ENCODE assay signal across 10 mouse cellular contexts in genomic region chrX:36760946-36761635, GRCm38 (mm10). TPM values are rescaled to one million over a fixed set of nuclear protein-coding genes. Genes with fewer than 3 reads are reported as not detected.
A peak's percentile ranks its signal among the peaks of the same experiment; 100 is the strongest.
DNase-seq lines count a peak whose midpoint lies in the region; ATAC-seq lines count a peak whose summit lies in the region.
"Had no signal": no experiment of that assay in that cellular context is flagged by ENCODE, and none has a peak within 500 bp of the region (broad histone marks: within the 10 kb centered on the region; RNA-seq: fewer than 3 reads in every experiment).

No protein-coding gene starts in this region.

- intact Hi-C loops in left cerebral cortex, postnatal 4 days (cut with DNase I): no loop called here

- no peaks in the 10 kb centered on the region for H3K9me3 ChIP-seq in neural tube, embryonic 15.5 days (replicated peaks)
- no peaks in the 10 kb centered on the region for H3K9me3 ChIP-seq in forebrain, embryonic 11.5 days (ENCODE audit: control insufficient read depth, low read length)
- H3K9me3 ChIP-seq in hindbrain, embryonic 16.5 days (ENCODE audit: control insufficient read depth, low read length): no peaks in the 10 kb centered on the region
- H3K9me3 ChIP-seq: embryonic facial prominence, embryonic 15.5 days; megakaryocyte, embryonic 14.5 days had no signal

- DNase-seq in neural tube, embryonic 10.5 days (ENCODE audit: extremely low spot score, low spot score): peak; percentile 36
- DNase-seq in c-Kit-positive CD71-negative TER-119-negative erythroid progenitor cells, embryonic 14.5 days (ENCODE audit: low read depth): peak; percentile 52
- DNase-seq in forebrain, embryonic 11.5 days (ENCODE audit: low spot score): no peak
- DNase-seq in left cerebral cortex, postnatal 4 days: peak; percentile 24
- peak; percentile 49 to 58 for DNase-seq in thymus, postnatal 10 days (ENCODE audit: low spot score in 2 of 2)

- H3K4me2 ChIP-seq in neural tube, embryonic 15.5 days: no peak overlapping the region
- H3K4me2 ChIP-seq in forebrain, embryonic 11.5 days (ENCODE audit: low read depth, low read length, severe bottlenecking): no peak overlapping the region
- no peak overlapping the region for H3K4me2 ChIP-seq in hindbrain, embryonic 16.5 days (ENCODE audit: low read length)
- H3K4me2 ChIP-seq: embryonic facial prominence, embryonic 15.5 days had no signal

- H3K4me3 ChIP-seq in neural tube, embryonic 15.5 days (replicated peaks): no peak overlapping the region
- no peak overlapping the region for H3K4me3 ChIP-seq in forebrain, embryonic 11.5 days (ENCODE audit: low read depth, low read length)
- H3K4me3 ChIP-seq in hindbrain, embryonic 16.5 days (ENCODE audit: low read length): no peak overlapping the region
- H3K4me3 ChIP-seq: embryonic facial prominence, embryonic 15.5 days; megakaryocyte, embryonic 14.5 days had no signal

- no peak for ATAC-seq in neural tube, embryonic 15.5 days (ENCODE audit: low FRiP score)
- ATAC-seq in forebrain, embryonic 11.5 days (replicated peaks; ENCODE audit: low FRiP score): 0 out of 2 replicates have a peak, but pooled peaks have one; percentile 32
- ATAC-seq in hindbrain, embryonic 16.5 days: peak; percentile 41; the same call in 1 of the 2 replicates
- ATAC-seq in monocyte, adult 5-6 weeks (replicated peaks; ENCODE audit: insufficient number of reproducible peaks, low FRiP score, low TSS enrichment, poor library complexity, severe bottlenecking): peak; percentile 68; the same call in 1 of the 2 replicates

- H3K4me1 ChIP-seq in neural tube, embryonic 15.5 days: no peaks in the 10 kb centered on the region
- H3K4me1 ChIP-seq in forebrain, embryonic 11.5 days (replicated peaks; ENCODE audit: control insufficient read depth, insufficient read depth, low read length): peaks cover 4% of the 10 kb centered on the region; the same call in 1 of the 2 replicates
- no peaks in the 10 kb centered on the region for H3K4me1 ChIP-seq in hindbrain, embryonic 16.5 days (ENCODE audit: control insufficient read depth, insufficient read depth, low read depth, low read length)
- H3K4me1 ChIP-seq: embryonic facial prominence, embryonic 15.5 days had no signal

- H3K9ac ChIP-seq in neural tube, embryonic 15.5 days (replicated peaks): no peak overlapping the region
- H3K9ac ChIP-seq in forebrain, embryonic 11.5 days (ENCODE audit: low read length): no peak overlapping the region; the same call in 1 of the 2 replicates
- no peak overlapping the region for H3K9ac ChIP-seq in hindbrain, embryonic 16.5 days (ENCODE audit: low read depth, low read length)
- H3K9ac ChIP-seq: embryonic facial prominence, embryonic 15.5 days had no signal

- no peaks in the 10 kb centered on the region for H3K36me3 ChIP-seq in neural tube, embryonic 15.5 days
- no peaks in the 10 kb centered on the region for H3K36me3 ChIP-seq in forebrain, embryonic 11.5 days (ENCODE audit: control insufficient read depth, insufficient read depth, low read length)
- H3K36me3 ChIP-seq in hindbrain, embryonic 16.5 days (ENCODE audit: control insufficient read depth, insufficient read depth, low read length): no peaks in the 10 kb centered on the region
- H3K36me3 ChIP-seq: embryonic facial prominence, embryonic 15.5 days had no signal

- no peaks in the 10 kb centered on the region for H3K27me3 ChIP-seq in neural tube, embryonic 15.5 days (replicated peaks)
- H3K27me3 ChIP-seq in forebrain, embryonic 11.5 days (ENCODE audit: control insufficient read depth, insufficient read depth, low read length): no peaks in the 10 kb centered on the region
- H3K27me3 ChIP-seq in hindbrain, embryonic 16.5 days (replicated peaks; ENCODE audit: control insufficient read depth, insufficient read depth, low read length): no peaks in the 10 kb centered on the region
- H3K27me3 ChIP-seq: embryonic facial prominence, embryonic 15.5 days had no signal

- 37% methylated on average over 6 of the region's 6 CpGs for WGBS in neural tube, embryonic 15.5 days
- WGBS in forebrain, embryonic 11.5 days: 43% methylated on average over 6 of the region's 6 CpGs
- WGBS in hindbrain, embryonic 16.5 days: 26% methylated on average over 6 of the region's 6 CpGs

- no peak overlapping the region for H3K27ac ChIP-seq in neural tube, embryonic 15.5 days (replicated peaks)
- peak overlapping the region; percentile 50 for H3K27ac ChIP-seq in forebrain, embryonic 11.5 days (ENCODE audit: low read depth, low read length)
- no peak overlapping the region for H3K27ac ChIP-seq in hindbrain, embryonic 16.5 days (ENCODE audit: low read depth, low read length)
- H3K27ac ChIP-seq: embryonic facial prominence, embryonic 15.5 days had no signal

RNA-seq across cellular contexts. Expression of gene Slc25a43, which starts 17.6 kb away (rescaled TPM):
- polyA plus RNA-seq in neural tube, embryonic 15.5 days (2015; fragmentation: Nextera tagmentation; extraction: Ambion mirVana): 1.5 and 2.2 TPM in 2 replicates
- 0.57 and 0.68 TPM in 2 replicates for polyA plus RNA-seq in forebrain, embryonic 11.5 days (2014; fragmentation: Nextera tagmentation; extraction: Ambion mirVana)
- polyA plus RNA-seq in hindbrain, embryonic 16.5 days (2015; fragmentation: Nextera tagmentation; extraction: Ambion mirVana): 0.77 and 0.81 TPM in 2 replicates
- not detected for total RNA-seq in left cerebral cortex, postnatal 4 days (2021)
- 3.4 TPM in 1 of 3 replicates, not detected in the others for total RNA-seq in monocyte, adult 5-6 weeks (2017)

RNA-seq across cellular contexts. Expression of gene Slc25a5, which starts 34.4 kb away (rescaled TPM):
- polyA plus RNA-seq in neural tube, embryonic 15.5 days (2015; fragmentation: Nextera tagmentation; extraction: Ambion mirVana): 530 and 612 TPM in 2 replicates
- polyA plus RNA-seq in forebrain, embryonic 11.5 days (2014; fragmentation: Nextera tagmentation; extraction: Ambion mirVana): 819 and 859 TPM in 2 replicates
- polyA plus RNA-seq in hindbrain, embryonic 16.5 days (2015; fragmentation: Nextera tagmentation; extraction: Ambion mirVana): 543 and 586 TPM in 2 replicates
- total RNA-seq in left cerebral cortex, postnatal 4 days (2021): 100 to 1,000 TPM; 265 to 267 TPM
- 373 to 641 TPM (median 606 TPM) in 3 replicates for total RNA-seq in monocyte, adult 5-6 weeks (2017)
